Mouse (Mus musculus) heart, postnatal 10 days (tissue): Measurements from ENCODE around the gene Flnb. TPM values are rescaled to one million over a fixed set of nuclear protein-coding genes. Genes with fewer than 3 reads are reported as not detected.
A peak's percentile ranks its signal among the peaks of the same experiment; 100 is the strongest.

Experiments
- DNase-seq, 2 experiments: peaks; one replicate each; pipeline ENCODE4 v3.0.0; 2021
- intact Hi-C: fragments of 180-260 bp; cut with DNase I; formaldehyde crosslinking; loops from one replicate; pipeline ENCODE4 v1.15.1; 2025
- total RNA-seq, 2 experiments: library from RNA; stranded (reverse); gene quantifications; 2 replicates each; pipeline ENCODE4 v1.2.3; 2021

Gene Flnb
- total RNA-seq = 10 to 100 TPM; 40.5 to 43.6 TPM

DNA sequence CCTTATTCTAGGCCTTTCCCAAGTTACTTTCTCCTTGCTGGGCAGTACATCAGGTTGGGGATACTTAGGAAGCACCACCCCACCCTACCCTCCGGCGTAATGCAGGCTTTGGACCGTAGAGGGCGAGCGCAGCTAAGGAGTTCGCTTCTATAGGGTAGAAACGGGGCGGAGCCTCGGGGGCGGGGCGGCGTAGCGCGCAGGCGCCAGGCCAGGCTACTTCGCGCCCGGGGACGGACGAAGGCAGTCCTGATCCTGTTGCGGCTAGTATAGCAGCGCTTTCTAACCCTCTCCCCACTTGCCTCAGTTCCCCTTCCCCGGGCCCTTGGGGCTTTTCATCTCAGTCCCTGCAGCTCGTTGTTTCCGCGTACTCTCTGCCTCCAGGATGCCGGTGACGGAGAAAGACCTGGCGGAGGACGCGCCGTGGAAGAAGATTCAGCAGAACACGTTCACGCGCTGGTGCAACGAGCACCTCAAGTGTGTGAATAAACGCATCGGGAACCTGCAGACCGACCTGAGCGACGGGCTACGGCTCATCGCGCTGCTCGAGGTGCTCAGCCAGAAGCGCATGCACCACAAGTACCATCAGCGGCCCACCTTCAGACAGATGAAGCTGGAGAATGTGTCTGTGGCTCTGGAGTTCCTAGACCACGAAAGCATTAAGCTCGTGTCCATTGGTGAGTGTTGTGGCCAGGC is at the start of gene Flnb:
Flnb (plus strand) TSS at position 188 of the 693 bp plus-strand sequence.
- intact Hi-C loops = loop anchor here (1.0 to 10.0 kb wide), 5 partner anchors 69 to 347 kb away; partner anchors contain the start of gene Dnase1l3
- DNase-seq = peak; percentile 96 to 98

DNA sequence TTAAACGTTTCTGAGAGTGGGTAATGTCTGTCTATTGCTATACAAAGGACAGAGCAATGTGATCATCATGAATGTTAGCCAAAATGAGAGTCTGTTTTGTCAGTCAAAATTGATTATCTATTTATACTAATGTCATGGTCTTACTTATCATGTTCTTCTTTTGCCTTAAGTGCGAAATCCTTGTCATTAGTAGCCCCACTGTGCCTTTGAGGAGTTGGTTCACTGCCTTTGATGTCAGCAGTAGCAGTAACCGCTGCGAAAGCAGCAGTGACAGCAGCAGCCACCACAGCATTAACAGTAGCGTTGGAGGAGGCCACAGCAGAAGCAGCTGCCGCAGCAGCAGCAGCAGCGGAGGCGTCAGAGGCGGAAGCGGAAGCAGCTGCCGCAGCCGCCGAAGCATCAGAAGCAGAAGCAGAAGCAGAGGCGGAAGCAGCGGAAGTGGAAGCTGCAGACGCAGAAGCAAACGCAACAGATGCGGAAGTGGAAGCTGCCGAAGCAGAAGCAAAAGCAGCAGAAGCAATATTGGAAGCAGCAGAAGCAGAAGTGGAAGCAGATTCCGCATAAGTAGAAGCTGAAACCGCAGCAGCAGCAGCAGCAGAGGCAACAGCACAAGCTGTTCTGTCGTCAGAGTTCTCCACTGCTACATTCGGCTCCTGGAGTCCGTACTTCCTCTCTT is 43.9 kb upstream of the Flnb start:
- DNase-seq = peak; percentile 57 to 66
- intact Hi-C loops = no loop called here

DNA sequence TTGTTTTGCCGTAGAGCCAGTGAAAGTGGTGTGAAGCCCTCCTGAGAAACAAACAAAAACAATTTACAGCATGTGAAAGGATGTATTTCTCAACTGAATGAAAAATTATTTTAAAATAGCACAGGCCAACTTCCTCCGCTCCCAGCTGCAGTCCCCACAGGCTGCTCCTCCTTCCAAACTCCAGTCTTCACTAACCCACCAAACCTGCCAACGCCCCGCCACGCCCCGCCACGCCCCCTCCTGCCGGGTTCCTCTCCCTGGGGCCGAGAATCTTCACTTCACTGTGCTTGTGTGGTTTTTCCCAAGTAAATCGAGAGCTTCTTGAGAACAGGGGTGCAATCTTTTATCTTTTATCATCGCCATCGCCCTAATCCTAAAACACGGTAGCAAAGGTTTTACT is 31.7 kb upstream of the Flnb start:
- no peak for DNase-seq
- intact Hi-C loops = no loop called here

DNA sequence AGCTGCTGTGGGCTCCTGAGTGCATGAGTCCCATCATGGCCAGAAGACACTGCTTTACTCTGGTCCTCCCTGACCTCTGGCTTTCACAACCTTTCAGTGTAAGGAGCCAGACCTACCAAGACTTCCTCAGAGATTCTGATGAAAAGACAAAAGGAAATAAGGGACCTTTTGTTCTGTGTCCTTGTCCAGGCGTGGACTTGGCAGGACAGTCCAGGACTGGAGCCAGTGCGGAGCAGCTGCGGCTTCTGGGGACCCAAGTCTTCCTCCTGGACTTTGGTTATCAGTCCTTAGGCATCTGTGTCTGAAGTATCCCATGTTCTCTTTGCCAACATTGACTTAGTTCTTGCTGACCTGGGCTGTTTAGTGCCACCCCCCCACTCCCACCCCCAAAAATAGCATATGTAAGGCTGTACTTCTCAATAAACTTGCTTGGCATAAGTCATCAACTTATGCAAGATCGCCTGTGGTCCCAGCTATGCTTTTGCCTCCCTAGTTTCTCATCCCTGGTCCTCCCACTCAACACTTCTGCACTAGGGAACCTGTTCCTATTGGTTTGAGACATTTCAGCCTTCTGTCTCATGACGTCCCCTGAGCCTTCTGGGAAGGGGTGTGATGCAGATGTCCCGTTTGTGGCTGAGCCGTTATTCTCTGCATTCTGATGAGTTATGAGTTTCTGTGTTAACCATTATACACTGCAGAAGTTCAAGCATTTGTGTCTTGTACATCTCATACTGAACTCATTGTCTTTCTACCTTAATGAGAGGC is 28.3 kb upstream of the Flnb start:
- intact Hi-C loops = no loop called here

DNA sequence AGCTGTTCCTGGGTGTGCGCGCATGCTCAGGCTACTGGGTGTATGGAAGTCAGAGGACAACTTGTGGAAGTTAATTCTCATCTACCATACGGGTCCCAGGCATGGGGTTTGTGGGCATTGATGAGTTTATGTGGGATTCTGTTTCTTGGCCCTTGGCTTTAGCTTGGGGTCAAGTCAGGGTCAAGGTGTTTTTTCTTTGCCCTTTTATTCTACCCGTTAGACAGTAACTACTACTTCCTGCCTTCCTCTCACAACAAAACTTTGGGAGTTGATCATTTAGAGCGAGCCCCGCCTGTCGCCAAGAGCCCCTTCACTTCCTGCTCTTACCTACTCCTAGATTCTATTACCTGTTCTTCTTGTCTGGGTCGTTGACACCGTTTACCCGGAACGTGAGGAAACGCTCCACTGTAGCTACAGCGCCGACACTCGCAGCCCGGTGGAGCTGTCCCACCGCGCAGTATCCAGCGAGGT is 26.7 kb upstream of the Flnb start:
- DNase-seq = no peak
- intact Hi-C loops = no loop called here

More for the DNA sequence above, 28.3 kb upstream of the Flnb start:
- DNase-seq = peak in 1 of 2 experiments; percentile 39

DNA sequence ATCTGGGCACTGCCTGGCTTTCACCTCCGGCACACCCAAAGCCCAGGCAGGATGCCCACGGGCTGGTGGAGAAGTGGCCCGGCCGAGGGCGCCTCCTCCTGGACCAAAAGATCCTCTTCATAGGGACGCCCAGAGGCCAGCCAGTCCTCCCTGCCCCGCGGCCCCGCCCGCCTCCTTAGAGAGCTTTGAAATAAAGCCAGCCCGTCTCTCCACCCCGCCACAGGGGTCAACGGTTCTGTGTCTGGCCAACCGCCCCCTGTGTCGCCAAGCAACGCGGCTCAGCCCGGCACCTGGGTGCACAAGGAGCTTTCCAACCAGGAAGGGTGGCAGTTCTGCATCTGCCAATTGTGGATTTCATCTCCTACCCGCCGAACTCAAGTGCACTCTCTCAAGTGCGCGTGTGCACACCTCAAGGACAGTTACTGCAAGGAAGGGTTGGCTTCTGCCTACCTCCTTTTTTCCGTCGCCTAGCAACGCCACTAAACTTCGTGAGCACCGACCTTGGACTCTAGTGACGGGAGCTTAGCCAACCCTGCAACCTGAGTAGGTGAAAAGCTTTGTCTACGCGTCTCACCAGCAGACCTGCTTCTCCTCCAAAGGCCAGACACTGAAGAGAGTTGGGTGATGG is 26.1 kb upstream of the Flnb start, which contains the start of gene Gm26661:
Gm26661 (plus strand) TSS at position 56 of the 628 bp plus-strand sequence.
- intact Hi-C loops = no loop called here
- DNase-seq = peak; percentile 50 to 72

DNA sequence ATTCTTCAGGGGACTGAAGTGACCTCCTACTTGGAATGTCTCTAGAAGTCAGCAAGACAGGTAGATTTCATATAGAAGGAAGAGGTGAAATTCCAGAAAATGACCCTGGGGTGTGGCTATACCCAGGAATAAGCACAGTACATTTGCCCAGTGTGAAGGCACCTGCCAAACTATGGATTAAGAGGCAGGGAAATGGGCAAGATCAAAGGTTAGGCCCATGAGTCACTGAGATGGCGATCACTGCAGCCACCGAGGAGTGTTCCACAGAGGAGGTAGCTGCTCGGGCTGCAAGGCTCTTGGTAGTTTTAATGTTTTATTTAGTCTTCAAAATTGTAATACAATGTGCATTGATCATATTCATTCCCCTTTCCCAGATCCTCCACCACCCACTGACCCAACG is 21.8 kb upstream of the Flnb start:
- DNase-seq = no peak
- intact Hi-C loops = no loop called here

DNA sequence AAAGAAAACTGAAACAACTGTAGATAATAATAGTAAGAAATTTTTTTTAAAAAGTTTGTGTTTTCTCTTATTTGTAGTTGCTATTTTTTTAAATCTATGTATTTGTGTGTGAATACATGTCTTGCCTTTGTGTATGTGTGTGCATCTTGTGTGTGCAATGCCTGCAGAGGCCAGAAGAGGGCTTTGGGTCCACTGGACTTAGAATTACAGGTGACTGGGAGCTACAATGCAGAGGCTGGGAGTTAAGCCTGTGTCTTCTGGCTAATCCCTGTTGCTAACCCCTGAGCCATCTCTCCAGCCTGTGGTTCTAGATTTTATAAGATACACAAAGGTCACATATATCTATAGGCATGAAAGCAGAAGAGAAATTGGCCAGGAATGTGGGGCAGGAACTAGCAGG is 17.1 kb upstream of the Flnb start:
- intact Hi-C loops = loop anchor here (2.0 kb wide), 1 partner anchor 34 kb away; no protein-coding TSS in a partner anchor
- DNase-seq = no peak

DNA sequence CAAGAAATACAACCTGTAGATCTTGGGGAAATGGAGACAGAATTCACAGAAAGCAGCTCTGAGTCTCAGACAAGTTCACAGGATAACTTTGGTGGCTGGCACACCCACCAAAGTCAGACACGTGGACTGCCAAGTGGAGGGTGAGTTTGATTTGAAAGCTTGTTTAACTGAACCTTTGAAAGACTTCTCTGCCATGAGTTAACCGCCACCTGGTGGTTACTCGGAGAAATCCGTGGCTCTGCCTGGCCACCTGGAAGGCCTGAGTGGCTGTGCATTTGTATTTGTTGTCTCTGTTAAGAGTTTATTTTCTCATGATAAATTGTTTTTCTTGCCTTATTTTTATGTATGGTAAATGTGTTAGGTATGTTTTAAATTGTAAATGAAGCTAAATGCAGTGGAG is 15.9 kb upstream of the Flnb start:
- peak; percentile 44 to 64 for DNase-seq
- intact Hi-C loops = loop anchor here (2.0 kb wide), 1 partner anchor 35 kb away; no protein-coding TSS in a partner anchor

DNA sequence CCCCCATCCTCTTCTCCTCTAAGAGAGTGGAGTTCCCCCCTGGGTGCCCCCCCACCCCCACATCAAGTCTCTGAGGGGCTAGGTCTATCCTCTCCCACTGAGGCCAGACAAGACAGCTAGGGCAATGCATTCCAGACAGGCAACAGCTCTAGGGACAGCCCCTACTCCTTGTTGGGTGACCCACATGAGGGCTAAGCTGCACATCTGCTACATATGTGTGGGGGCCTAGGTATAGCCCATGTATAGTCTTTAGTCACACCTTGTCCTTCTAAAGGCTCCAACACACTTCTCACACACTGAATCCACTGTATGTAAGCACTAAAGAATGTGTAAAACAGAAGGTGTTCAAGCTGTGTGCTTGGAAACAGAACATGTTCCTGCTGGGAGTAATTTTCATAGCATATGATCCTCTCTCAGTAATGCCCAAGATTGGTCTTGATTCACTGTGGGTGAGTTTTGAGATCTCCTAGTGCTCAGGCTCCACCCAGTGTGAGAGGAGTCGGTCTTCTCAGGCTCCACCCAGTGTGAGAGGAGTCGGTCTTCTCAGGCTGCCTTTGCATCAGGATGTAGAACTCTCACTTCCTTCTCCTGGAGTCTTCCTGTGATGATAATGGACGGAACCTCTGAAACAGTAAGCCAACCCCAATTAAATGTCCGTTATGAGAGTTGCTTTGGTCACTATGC is 13.7 kb upstream of the Flnb start:
- intact Hi-C loops = no loop called here
- no peak for DNase-seq

DNA sequence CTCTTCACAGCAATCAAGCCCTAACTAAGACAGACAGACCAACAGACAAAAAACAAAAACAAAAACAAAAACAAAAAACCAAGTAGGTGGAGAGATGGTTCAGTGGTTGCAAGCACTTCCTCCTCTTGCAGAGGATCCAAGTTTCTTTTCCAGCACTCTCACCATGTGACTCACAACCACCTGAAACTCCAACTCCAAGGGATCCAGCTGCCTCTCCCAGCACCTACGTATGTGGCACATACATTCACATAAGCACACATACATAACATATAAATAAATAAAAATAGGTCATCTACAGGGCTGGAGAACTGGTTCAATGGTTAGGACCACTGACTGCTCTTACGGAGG is 13.2 kb upstream of the Flnb start:
- no peak for DNase-seq
- intact Hi-C loops = no loop called here

DNA sequence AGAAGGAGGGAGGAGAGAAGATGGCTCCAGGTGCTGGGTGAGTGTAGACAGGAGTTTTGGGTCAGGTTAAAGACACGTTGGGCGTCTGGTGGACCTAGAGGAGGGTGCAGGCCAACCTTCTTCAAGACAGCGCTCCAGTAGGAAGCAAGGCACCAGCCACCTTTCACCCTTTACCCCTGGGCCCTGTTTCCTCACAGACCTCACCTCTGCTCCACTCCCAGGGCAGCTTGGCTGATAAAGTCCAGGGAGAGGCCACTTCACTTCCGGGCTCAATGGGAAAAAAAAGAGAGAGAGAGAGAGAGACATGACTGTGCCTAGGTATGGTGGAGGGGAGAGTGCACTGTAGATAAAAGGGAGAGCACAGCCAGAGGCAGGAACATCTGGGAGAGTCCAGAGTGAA is 10.0 kb upstream of the Flnb start:
- intact Hi-C loops = no loop called here
- no peak for DNase-seq

DNA sequence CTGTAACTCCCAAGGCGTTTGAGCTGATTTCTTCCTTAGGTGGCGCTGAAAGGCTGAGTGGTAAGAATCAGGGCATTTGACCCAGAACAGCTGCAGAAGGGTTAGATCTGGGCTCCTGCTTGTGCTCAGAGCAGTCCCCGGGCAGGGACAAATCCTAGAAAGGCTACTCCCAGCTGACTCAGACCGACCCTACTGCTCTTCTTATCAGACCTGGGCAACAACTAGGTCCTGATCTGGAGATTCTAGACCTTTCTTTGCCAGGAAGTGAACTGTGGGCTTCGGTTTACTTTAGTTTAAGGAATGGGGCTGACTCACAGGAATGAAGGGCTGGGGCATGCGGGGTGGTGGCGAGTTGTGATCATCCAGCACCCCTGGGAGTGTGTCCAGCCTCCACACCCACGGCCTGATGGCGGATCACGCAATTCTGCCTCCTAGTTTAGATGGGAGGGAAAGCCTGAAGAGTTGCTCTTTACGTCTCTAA is 9.2 kb upstream of the Flnb start:
- intact Hi-C loops = no loop called here
- peak; percentile 28 to 43 for DNase-seq

DNA sequence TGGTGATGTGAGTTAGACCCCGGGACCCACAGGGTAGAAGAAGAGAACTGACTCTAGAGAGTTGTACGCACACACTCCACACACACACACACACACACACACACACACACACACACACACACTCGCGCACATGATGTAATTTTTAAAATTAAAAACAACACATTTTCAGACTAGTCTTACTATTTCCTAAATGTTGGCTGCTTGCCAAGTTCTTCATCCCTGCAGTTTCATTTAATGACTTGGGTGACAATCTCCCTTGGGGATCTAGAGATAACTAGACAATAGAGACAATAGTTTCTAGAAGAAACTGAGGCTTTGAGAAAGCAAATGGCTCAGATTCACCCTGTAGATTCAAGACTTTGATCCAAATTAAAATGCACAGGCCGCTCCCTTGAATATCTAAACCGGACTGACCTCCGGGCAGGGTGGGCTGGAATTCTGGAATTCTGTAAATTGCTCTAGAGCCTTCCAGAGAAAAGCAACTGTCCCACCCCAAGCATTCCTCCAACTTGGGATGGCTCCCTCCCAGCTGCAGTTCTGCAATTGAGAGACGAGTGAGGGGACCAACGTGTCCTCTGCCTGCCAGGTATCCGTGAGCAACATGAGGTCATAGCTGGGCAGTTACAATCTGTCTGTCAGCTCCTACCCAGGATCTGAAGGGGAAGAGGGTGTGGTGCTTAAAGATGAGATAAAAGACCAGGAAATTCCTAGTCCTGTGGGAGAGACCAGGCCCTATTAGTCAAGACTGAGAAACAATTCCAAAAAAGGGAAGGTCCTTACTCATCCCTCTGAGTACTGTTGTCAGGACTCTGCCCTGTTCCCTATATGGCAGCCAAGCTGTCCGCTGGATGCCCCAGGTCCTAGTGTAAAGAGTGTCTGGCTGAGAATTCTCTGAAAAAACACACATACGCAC is 8.5 kb upstream of the Flnb start:
- peak; percentile 35 to 40 for DNase-seq
- intact Hi-C loops = no loop called here

DNA sequence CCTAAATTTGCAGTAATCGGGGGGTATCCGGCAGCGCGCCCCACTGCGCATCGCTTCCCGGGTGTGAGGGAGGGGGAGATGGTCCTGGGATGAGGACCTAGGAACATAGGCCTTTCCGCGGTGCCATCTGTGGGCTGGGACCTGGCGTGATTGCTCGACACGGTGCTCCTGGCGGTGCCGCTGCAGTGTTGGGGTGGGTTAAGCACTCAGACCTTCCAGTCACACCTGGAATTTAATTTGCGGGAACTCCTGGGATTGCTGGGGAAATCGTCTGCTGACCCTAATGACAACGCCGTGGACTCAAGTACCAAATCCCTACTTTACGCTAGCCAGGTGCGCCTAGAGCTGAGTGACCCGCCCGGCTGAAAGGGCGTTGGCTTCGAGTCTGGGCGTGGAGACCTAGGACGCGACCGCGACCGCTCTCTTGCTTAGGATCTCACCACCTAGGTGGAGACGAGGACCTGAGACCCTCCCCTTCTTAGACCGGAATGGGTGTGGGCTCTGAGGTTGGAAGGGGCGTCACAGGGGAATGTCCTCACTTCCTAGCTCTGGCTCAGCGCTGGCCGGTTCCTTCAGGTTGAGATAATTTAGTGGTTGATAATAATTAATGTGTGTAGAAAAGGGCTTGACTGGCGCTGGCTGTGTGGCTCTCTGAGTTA is 835 bp downstream of the Flnb start:
- peak in 1 of 2 experiments; percentile 25 for DNase-seq
- intact Hi-C loops = loop anchor here (5.0 to 10.0 kb wide), 4 partner anchors 69 to 346 kb away; no protein-coding TSS in a partner anchor

DNA sequence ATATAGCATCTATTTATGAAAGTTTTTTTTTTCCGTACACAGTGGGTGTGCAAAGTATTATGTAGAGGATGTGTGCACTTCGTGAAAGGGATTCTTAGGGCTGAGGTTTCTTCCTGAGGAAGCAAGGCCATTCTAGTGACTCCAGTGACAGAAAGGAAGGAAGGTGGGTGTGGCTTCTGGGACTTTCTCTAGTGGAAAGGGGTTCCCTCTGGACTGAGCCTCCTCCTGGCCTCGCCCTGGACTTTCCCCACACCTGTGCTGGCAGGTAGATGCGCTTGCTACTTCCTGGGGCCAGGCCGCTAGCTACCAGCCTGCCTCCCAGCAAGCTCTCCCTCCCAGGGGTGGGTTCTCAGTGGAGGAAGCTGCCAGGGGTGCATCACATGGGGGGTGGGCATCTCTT is 1.7 kb downstream of the Flnb start:
- DNase-seq = peak; percentile 20 to 34
- intact Hi-C loops = loop anchor here (5.0 to 10.0 kb wide), 4 partner anchors 68 to 345 kb away; no protein-coding TSS in a partner anchor

DNA sequence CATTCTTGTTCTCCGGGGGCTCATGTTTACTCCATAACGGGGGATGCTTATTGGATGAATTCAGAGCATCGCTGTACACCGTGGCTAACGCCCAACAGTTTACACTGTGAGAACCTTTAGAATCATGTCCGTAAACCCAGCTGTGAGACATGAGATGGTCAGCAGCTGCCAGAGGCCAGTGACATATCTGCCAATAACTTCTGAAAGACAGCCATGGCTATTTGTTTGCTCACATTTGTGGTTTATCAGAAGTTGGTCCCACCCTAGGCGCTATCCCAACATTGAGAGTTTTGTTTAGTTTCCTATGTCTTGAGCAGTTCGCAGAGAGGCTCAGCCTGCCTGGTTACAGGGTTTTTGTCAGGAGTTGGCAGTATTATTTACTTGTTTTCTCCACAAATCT is 3.6 kb downstream of the Flnb start:
- peak; percentile 35 to 38 for DNase-seq
- intact Hi-C loops = no loop called here

DNA sequence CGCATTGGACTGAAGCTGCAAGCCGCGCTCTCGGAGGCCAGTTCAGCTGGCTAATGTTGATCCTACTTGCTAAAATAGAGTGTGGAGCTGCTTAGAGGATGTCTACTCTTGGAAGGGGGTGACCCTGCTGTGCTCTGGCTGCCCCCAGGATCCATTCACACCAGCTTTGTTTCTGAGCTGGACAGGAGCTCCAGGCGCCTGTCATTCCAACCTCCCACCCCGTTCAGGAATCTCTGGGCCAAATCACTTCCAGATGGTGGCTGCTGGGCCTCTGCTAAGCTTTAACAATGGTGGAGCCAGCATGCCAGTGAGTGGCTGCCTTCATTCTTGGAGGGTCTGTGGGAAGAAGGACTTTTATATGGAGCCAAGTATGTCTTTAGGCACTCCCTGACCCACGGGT is 4.9 kb downstream of the Flnb start:
- DNase-seq = peak; percentile 41 to 46
- intact Hi-C loops = no loop called here
